Mouse (Mus musculus): ENCODE data around the gene Slc27a2.

Slc27a2 gene

DNA sequence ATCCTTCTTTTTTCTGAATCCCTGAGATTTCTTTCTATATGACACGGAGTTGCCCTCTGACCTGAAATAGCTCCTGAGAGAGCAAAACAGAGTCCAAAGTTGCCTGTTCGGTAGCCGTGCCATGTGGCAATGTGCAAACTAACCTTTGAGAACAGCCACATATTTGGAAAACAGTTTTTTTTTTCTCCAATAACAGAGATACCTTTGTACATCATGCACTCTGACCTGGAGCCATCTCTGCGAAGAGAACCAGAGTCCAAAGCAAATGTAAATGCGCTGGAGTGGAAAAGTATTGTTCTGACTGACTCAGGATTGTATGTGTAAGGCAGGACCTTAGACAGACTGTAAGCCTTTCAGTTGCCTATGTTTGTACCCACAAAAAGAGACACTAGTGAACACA lies 3.3 kb downstream of the Slc27a2 start:
- no peak for DNase-seq (ENCODE audit: low spot score)

DNA sequence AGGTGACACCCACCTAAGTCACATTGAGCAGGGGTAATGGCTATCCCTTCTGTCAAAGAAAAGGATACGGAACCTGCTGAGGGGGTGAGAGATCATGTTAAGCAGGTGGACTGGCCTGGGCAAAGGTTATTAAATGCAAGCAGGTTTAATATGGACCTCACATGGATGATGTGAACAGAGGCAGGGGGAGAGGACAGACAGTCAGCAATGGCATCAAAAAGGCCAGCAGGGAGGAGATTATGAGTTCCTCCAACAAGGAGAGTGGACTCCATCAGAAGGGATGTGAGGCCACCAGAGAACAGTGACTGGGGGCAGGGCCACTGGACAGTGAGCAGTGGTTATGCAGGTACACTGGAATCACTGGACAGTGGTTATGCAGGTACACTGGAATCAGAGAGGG lies 7.9 kb downstream of the Slc27a2 start:
- DNase-seq (ENCODE audit: low spot score), result no peak

- no peak for DNase-seq (ENCODE audit: low spot score)
These were observed 11.4 kb downstream of the Slc27a2 start for GRCm38 (mm10) chr2:126563411-126564105.

DNA sequence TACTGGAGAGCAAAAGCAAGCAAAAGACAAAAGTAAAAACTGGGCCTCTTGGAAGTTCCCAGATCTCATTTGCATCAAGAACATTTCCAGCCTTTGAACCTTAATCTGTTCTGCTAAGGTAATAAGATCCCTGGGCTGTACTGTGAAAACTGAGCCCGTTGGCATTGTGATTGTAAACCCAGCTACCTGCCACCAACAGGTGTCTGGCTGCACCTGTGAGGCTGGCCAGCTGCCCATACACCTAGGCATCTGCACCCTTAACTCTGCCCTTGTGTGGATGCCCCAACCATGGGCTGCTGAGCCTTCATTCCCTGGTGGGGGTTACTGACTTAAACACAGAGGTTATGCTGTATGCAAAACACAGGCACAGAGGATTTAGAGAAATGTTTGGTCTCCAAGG lies 20.0 kb downstream of the Slc27a2 start:
- DNase-seq (ENCODE audit: low spot score), result no peak

DNA sequence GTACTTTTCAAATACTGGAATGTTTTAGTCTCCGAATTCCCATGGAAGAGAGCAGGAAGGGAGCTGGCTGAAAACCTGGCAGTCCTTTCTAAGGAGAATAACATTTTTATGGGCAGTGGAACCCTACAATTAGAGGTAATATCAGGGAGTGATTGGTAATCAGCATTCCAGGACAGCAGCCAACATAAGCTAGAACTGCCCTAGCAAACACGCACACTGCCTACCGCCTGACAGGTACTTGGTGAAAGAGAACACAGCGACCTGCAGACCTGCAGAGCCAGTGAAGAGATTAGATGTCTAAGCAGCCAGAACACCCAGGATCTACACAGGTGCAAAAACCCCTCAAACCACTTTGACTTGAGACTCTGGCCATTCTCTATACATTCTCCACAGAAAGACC lies 20.5 kb downstream of the Slc27a2 start:
- no peak for DNase-seq (ENCODE audit: low spot score)

DNA sequence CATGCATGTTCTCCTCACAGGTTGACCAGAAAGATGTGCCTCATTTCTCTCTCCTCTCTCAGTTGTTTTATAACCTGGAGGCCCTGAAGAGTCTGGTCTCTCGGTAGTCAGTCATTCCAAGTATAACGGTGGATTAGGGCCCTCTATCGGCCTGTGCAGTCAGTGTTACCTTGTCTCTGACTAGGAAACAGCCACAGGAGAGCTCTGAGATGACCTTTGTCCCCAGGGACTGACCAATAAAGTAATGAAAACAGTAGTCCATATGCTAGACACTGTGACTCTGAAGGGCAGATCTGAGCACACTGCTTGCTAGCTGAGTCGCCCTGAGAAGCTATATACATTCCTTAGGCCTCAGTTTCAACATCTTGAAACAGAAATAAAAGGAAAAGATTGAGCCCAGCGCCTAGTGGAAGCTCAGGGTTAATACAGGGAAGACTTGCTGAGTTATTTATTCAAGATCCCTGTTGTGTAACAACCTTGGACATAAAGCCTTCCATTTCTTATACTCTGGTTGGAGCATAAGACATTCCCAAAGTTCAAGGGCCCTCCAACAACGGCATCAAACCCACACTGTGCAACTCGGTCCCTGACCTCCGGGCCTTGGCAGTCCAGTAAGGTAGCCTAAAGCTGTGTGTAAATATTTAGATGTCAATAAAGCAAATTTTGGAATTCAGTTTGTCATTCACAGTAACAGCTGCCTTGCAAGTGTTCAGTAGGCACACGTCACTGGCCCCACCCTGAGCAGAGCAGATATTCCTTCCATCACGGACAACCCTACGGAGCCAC lies 23.4 kb downstream of the Slc27a2 start:
- DNase-seq (ENCODE audit: low spot score), result no peak

DNA sequence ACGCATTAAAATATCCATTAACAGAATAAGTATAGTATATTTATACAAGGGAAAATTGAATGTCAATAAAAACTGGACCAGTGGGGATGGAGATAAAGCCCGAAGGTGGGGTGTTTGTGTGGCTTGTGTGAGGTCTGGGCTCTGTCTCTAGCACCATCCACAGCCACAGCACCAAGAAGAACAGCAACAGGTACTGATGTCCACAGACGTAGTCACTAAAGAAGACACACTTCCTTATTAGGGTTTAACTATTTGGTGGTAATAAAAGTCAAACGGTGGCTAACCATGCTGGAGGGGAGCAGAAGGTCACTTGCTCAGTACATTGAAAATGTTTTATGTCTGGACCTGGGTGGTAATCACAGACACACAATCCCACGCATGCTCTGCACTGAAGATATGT lies 25.2 kb downstream of the Slc27a2 start:
- no peak for DNase-seq (ENCODE audit: low spot score)

GRCm38 (mm10) chr2:126579282-126579681 lies 27.1 kb downstream of the Slc27a2 start:
- no peak for DNase-seq (ENCODE audit: low spot score)

DNA sequence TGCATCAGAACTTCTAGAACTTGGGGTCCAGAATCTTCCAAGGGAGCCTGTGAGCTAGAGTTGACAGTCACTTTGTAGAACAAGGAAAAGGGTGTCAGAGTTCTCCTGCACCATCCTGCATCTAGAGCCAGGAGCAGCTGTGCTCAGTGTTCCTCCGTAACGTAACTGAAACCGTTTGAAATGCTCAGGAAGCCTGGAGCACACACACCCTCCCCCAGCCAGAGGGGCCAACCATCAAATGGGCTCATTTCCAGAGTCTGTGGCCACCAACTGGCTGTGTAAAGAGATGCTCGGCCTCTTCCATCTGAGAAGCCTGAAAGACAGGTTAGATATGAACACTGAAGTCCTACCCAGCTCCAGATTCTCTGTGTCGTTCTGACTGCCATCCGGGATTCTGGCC lies 31.8 kb downstream of the Slc27a2 start:
- no peak for DNase-seq (ENCODE audit: low spot score)

DNA sequence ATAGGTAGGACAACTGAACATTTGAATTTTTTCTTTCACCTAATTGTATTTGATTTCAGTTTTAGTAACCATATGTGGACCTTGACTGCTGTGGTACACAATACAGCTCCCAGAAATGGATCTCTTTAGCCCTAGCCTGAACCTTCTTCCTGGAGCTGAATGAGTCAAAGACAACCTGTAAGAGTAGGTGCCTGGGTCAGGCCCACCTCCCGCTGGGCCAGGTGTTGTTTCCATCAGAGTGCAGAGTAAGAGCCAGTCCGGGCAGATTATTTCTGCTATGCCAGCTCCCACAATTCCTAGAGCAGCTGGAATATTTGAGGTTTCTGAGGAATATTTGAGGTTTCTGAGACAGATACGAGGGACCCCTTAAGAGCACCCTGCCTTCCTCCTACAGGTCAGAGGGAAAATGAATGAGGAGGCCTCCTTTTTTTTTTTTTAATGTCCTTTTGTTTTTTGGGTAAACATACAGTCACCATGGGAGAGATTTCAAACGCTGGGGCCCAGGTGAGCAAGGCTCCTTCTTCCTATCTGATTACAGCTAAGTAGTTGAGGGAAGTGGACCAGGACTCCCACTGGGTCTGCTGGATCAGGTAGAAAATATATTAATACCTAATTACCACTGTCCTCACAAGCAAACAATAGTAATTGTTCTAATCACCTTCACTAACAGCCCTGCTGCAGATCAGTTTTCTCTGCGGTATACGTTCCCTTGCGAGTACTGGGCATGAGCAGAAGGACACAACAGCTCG lies 32.6 kb downstream of the Slc27a2 start:
- DNase-seq (ENCODE audit: low spot score), result no peak

DNA sequence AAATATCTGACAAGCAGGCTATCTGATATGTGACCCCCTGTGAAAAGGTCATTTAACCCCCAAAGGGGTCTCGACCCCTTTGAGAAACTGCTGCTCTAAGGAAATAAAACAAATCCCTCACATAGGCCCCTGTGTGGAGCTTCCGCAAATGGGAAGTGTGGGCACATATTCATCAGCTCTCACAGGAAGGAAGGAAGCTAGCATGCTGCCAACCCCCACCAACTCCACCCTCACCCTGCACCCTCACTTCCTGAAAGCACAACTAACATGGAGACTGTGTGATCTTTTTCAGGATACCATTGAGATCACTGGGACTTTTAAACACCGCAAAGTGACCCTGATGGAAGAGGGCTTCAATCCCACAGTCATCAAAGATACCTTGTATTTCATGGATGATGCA lies 35.3 kb downstream of the Slc27a2 start:
- no peak for DNase-seq (ENCODE audit: low spot score)

- DNase-seq (ENCODE audit: low spot score), result no peak
These were observed 39.1 kb downstream of the Slc27a2 start for GRCm38 (mm10) chr2:126591304-126591703.

DNA sequence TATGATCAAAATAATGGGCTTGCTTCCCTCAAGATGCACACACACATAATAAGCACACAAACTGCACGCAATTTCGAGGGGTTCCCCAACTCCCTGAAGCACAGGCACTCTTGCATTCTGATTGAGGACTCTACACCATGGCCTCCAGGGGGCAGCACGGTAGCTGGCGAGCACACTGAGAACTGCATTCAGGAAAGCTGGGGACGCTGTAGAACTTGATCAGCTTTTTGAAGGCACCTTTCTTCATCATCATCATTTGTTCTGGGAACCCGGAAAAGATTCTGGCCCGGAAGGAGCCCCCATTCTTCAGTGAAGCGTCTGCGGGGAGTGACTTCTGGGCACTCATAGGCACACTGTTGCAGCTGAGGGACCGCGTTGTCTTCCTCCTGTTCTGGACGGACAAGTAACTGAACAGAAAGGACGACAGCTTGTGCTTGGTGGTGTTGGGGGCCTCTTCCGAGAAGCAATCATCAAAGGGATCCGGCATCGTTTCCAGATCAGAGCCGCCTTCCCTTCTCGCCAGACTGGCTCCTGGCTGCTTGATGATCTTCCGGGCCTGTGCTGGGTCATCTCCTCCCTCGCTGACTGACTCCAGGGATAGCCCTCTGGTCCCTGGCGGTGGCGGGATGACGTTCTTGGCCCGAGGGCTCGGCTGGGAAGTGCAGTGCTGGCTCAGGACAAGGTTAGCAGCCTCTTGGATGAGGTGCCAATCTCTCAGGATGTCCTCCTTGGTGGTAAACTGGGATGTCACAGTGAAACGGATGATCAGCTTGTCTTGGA lies 41.8 kb downstream of the Slc27a2 start:
- DNase-seq (ENCODE audit: low spot score), result peak; percentile 41

GRCm38 (mm10) chr2:126596347-126597072 lies 44.3 kb downstream of the Slc27a2 start:
- DNase-seq (ENCODE audit: low spot score), result no peak

GRCm38 (mm10) chr2:126597279-126598241 lies 45.4 kb downstream of the Slc27a2 start:
- DNase-seq (ENCODE audit: low spot score), result no peak

- no peak for DNase-seq (ENCODE audit: low spot score)
These were observed 46.2 kb downstream of the Slc27a2 start for GRCm38 (mm10) chr2:126598359-126598758.

DNA sequence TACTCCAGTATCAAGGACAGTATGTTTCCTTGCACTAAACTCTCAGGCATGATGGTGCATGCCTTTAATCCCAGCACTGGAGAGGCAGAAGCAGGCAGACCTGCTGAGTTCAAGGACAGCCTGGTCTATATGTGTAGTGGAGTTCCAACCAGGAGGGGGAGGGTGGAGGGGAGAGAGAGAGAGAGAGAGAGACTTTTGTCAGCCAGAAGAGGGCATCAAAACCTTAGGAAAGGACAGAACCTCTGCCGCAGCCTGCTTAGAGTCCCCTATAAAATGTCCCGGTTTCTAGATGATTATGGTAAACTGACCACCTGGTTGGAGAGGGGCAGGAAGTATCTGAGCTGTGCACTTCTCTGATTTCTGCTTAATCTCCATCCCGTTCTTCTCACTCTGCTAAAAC lies 46.8 kb downstream of the Slc27a2 start:
- no peak for DNase-seq (ENCODE audit: low spot score)

DNA sequence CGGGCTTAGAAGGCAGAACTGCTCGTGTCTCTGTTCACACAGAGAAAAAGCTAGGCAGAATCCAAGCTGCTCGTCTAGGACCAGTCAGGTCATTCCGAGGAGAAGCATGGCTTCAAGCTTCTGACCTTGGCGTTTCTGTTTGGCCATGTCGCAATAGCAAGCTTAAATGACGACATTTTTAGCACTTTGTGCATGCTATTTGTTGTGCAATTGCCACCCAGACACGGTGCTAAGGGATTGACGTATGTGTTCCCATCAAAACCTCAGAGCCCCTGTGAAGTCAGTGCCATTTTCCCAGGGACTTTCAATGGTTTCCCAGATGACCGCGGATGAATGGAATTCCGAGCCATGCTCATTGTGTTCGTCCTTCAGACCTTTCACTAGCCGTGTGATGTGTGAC lies 48.3 kb downstream of the Slc27a2 start:
- no peak for DNase-seq (ENCODE audit: low spot score)

- DNase-seq (ENCODE audit: low spot score), result no peak
These were observed 49.9 kb downstream of the Slc27a2 start for GRCm38 (mm10) chr2:126601918-126602600.

Measured in layer of hippocampus, adult 9-10 months (tissue).